Mouse (Mus musculus) stomach, postnatal 0 days (tissue): Measurements from ENCODE around the gene 4833427G06Rik.

ENCODE experiments used
- CTCF ChIP-seq: IDR thresholded peaks from 2 replicates; pipeline ENCODE4 v1.5.1; 2016; ENCODE audit warnings: antibody characterized with exemption, low read depth, mild to moderate bottlenecking, moderate library complexity
- EP300 ChIP-seq: optimal IDR thresholded peaks from 2 replicates; pipeline ENCODE3; 2016; ENCODE audit warnings: antibody characterized with exemption

GRCm38 (mm10) chr9:51032785-51033529, 68.9 kb downstream of the 4833427G06Rik start:
- no peak for TF ChIP-seq CTCF
- no peak for TF ChIP-seq EP300
